Mouse (Mus musculus): ENCODE results near the gene Zfp281.

- TF ChIP-seq POLR2A (IDR thresholded peaks at IDR 0.05; ENCODE audit: borderline replicate concordance, insufficient read depth, low read length): no peak
- TF ChIP-seq CTCF (IDR thresholded peaks at IDR 0.05; ENCODE audit: borderline replicate concordance, insufficient read depth, low read depth, low read length): no peak
These were observed 45.3 kb upstream of the Zfp281 start for GRCm38 (mm10) chr1:136579360-136579759.
